Mouse (Mus musculus) thymus, adult 2 months (tissue): ENCODE results near the gene Sp6.

Source experiments
- CTCF ChIP-seq: fragments of 200-500 bp; IDR thresholded peaks from 2 replicates; pipeline ENCODE4 v1.5.1; 2012; ENCODE audit warnings: mild to moderate bottlenecking, control low read depth, low read length, moderate library complexity, borderline replicate concordance; ENCODE audit not compliant: control insufficient read depth, poor library complexity, insufficient read depth; ENCODE audit errors: extremely low read depth
- POLR2A ChIP-seq: fragments of 200-500 bp; IDR thresholded peaks from 2 replicates; pipeline ENCODE4 v1.6.1; 2012; ENCODE audit warnings: mild to moderate bottlenecking, low read length, control low read depth, moderate library complexity; ENCODE audit not compliant: control insufficient read depth, poor library complexity, insufficient read depth; ENCODE audit errors: extremely low read depth

DNA sequence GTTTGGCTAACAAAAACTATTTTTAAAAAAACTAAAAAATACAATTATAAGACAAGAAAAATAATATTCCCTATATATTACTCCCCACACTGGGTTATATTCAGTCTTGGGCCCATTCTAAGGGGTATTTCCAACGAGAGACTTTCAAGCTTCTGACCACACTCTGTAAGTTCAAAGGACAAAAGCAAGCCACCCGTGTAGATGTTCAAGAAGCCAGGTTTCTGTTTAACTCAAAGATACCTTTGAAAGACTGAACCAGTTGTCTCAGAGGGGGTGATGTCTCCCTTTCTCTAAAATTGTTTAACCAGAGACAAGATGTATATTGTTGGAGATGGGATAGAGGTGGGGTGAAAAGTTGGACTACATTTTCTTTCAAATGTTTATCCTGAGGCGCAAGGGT lies 47.0 kb upstream of the Sp6 start:
- TF ChIP-seq CTCF (no peak), POLR2A (no peak)
